10 mouse cellular contexts compared by ENCODE assay signal in genomic region chr11:69371601-69372000, GRCm38 (mm10). TPM values are rescaled to one million over a fixed set of nuclear protein-coding genes. Genes with fewer than 3 reads are reported as not detected.
DNase-seq lines count a peak whose midpoint lies in the region; ATAC-seq lines count a peak whose summit lies in the region.
"Had no signal": no experiment of that assay in that cellular context is flagged by ENCODE, and none has a peak within 500 bp of the region (broad histone marks: within the 10 kb centered on the region; RNA-seq: fewer than 3 reads in every experiment).

No protein-coding gene starts in this region.

- 32% methylated on average over 12 of the region's 12 CpGs for WGBS in kidney, embryonic 15.5 days
- 26% methylated on average over 12 of the region's 12 CpGs for WGBS in hindbrain, embryonic 14.5 days
- 22% methylated on average over 12 of the region's 12 CpGs for WGBS in midbrain, embryonic 15.5 days

- peaks cover 38% of the 10 kb centered on the region for H3K36me3 ChIP-seq in kidney, embryonic 15.5 days
- H3K36me3 ChIP-seq in hindbrain, embryonic 14.5 days (replicated peaks; ENCODE audit: control insufficient read depth, insufficient read depth) = no peaks in the 10 kb centered on the region; the same call in 1 of the 2 replicates
- H3K36me3 ChIP-seq in midbrain, embryonic 15.5 days (replicated peaks) = no peaks in the 10 kb centered on the region

- H3K9me3 ChIP-seq in kidney, embryonic 15.5 days (replicated peaks) = no peaks in the 10 kb centered on the region
- no peaks in the 10 kb centered on the region for H3K9me3 ChIP-seq in hindbrain, embryonic 14.5 days (ENCODE audit: control insufficient read depth, low read length)
- H3K9me3 ChIP-seq in midbrain, embryonic 15.5 days = no peaks in the 10 kb centered on the region

- DNase-seq in kidney, adult 18-20 months = no peak
- DNase-seq in embryo, embryonic 9.5 days (ENCODE audit: extremely low spot score) = peak; percentile 40
- no peak for DNase-seq in hindbrain, embryonic 14.5 days (ENCODE audit: low spot score)
- no peak for DNase-seq in thymus, postnatal 10 days (ENCODE audit: low spot score in 2 of 2)
- DNase-seq in urinary bladder, postnatal 4 days (ENCODE audit: low spot score in 2 of 2) = no peak
- DNase-seq in gastrocnemius, adult 8-10 months (ENCODE audit: low spot score in 2 of 2) = no peak
- DNase-seq: lung, adult 2 months had no signal

- H3K4me3 ChIP-seq in kidney, embryonic 15.5 days (replicated peaks) = peak overlapping the region; percentile 27
- no peak overlapping the region for H3K4me3 ChIP-seq in hindbrain, embryonic 14.5 days (replicated peaks; ENCODE audit: low read length)
- peak overlapping the region; percentile 8; the same call in 1 of the 2 replicates for H3K4me3 ChIP-seq in midbrain, embryonic 15.5 days

- peak overlapping the region; percentile 90 for H3K27ac ChIP-seq in kidney, embryonic 15.5 days
- H3K27ac ChIP-seq in hindbrain, embryonic 14.5 days = peak overlapping the region; percentile 81
- H3K27ac ChIP-seq in midbrain, embryonic 15.5 days = peak overlapping the region; percentile 74

- no peak overlapping the region for H3K9ac ChIP-seq in kidney, embryonic 15.5 days
- H3K9ac ChIP-seq in hindbrain, embryonic 14.5 days = peak overlapping the region; percentile 10; the same call in 1 of the 2 replicates
- H3K9ac ChIP-seq in midbrain, embryonic 15.5 days = peak overlapping the region; percentile 10; the same call in 1 of the 2 replicates

- ATAC-seq in kidney, embryonic 15.5 days (replicated peaks; ENCODE audit: low FRiP score) = no peak
- no peak for ATAC-seq in hindbrain, embryonic 14.5 days (ENCODE audit: low FRiP score)
- no peak; the same call in 1 of the 2 replicates for ATAC-seq in midbrain, embryonic 15.5 days (replicated peaks)

- H3K27me3 ChIP-seq in kidney, embryonic 15.5 days = no peaks in the 10 kb centered on the region
- H3K27me3 ChIP-seq in hindbrain, embryonic 14.5 days (ENCODE audit: control insufficient read depth, insufficient read depth, low read length) = no peaks in the 10 kb centered on the region
- no peaks in the 10 kb centered on the region for H3K27me3 ChIP-seq in midbrain, embryonic 15.5 days (replicated peaks)

- peaks cover 42% of the 10 kb centered on the region for H3K4me1 ChIP-seq in kidney, embryonic 15.5 days
- H3K4me1 ChIP-seq in hindbrain, embryonic 14.5 days (replicated peaks; ENCODE audit: control insufficient read depth, insufficient read depth, low read length) = peaks cover 25% of the 10 kb centered on the region
- peaks cover 41% of the 10 kb centered on the region for H3K4me1 ChIP-seq in midbrain, embryonic 15.5 days

- H3K4me2 ChIP-seq in kidney, embryonic 15.5 days = peak overlapping the region; percentile 48
- H3K4me2 ChIP-seq in hindbrain, embryonic 14.5 days (replicated peaks) = peak overlapping the region; percentile 31
- peak overlapping the region; percentile 36 for H3K4me2 ChIP-seq in midbrain, embryonic 15.5 days

RNA-seq across cellular contexts. Expression of gene Chd3, which starts 2.4 kb away (rescaled TPM):
- polyA plus RNA-seq in kidney, embryonic 15.5 days (2015; fragmentation: Nextera tagmentation; extraction: Ambion mirVana) = 54.8 and 62.8 TPM in 2 replicates
- polyA plus RNA-seq in hindbrain, embryonic 14.5 days (2014; fragmentation: Nextera tagmentation; extraction: Ambion mirVana) = 67.5 and 76.6 TPM in 2 replicates
- 98.2 and 102 TPM in 2 replicates for polyA plus RNA-seq in midbrain, embryonic 15.5 days (2015; fragmentation: Nextera tagmentation; extraction: Ambion mirVana)
- total RNA-seq in gastrocnemius, adult 8-10 months (2022) = 1 to 10 TPM; 4.2 to 9.0 (median 5.5) TPM

RNA-seq across cellular contexts. Expression of gene Naa38, which starts 23.7 kb away (rescaled TPM):
- polyA plus RNA-seq in kidney, embryonic 15.5 days (2015; fragmentation: Nextera tagmentation; extraction: Ambion mirVana) = 153 and 155 TPM in 2 replicates
- polyA plus RNA-seq in hindbrain, embryonic 14.5 days (2014; fragmentation: Nextera tagmentation; extraction: Ambion mirVana) = 117 and 130 TPM in 2 replicates
- 96.8 and 101 TPM in 2 replicates for polyA plus RNA-seq in midbrain, embryonic 15.5 days (2015; fragmentation: Nextera tagmentation; extraction: Ambion mirVana)
- total RNA-seq in gastrocnemius, adult 8-10 months (2022) = 10 to 100 TPM; 73.2 to 78.1 (median 75.7) TPM

RNA-seq across cellular contexts. Expression of gene Cyb5d1, which starts 23.8 kb away (rescaled TPM):
- 30.2 and 30.5 TPM in 2 replicates for polyA plus RNA-seq in kidney, embryonic 15.5 days (2015; fragmentation: Nextera tagmentation; extraction: Ambion mirVana)
- polyA plus RNA-seq in hindbrain, embryonic 14.5 days (2014; fragmentation: Nextera tagmentation; extraction: Ambion mirVana) = 23.9 and 26.7 TPM in 2 replicates
- 32.7 and 33.5 TPM in 2 replicates for polyA plus RNA-seq in midbrain, embryonic 15.5 days (2015; fragmentation: Nextera tagmentation; extraction: Ambion mirVana)
- 10 to 100 TPM; 33.2 to 38.0 (median 36.7) TPM for total RNA-seq in gastrocnemius, adult 8-10 months (2022)

RNA-seq across cellular contexts. Expression of gene Tmem88, which starts 26.4 kb away (rescaled TPM):
- polyA plus RNA-seq in kidney, embryonic 15.5 days (2015; fragmentation: Nextera tagmentation; extraction: Ambion mirVana) = 41.9 and 44.3 TPM in 2 replicates
- polyA plus RNA-seq in hindbrain, embryonic 14.5 days (2014; fragmentation: Nextera tagmentation; extraction: Ambion mirVana) = 5.4 and 7.7 TPM in 2 replicates
- 6.5 and 7.0 TPM in 2 replicates for polyA plus RNA-seq in midbrain, embryonic 15.5 days (2015; fragmentation: Nextera tagmentation; extraction: Ambion mirVana)
- total RNA-seq in gastrocnemius, adult 8-10 months (2022) = 1 to 10 TPM; 4.1 to 4.6 (median 4.1) TPM
- total RNA-seq: granulocyte monocyte progenitor cell, adult 5-6 weeks had no signal

RNA-seq across cellular contexts. Expression of gene Rnf227, which starts 31.3 kb away (rescaled TPM):
- 16.6 and 17.1 TPM in 2 replicates for polyA plus RNA-seq in kidney, embryonic 15.5 days (2015; fragmentation: Nextera tagmentation; extraction: Ambion mirVana)
- 224 and 231 TPM in 2 replicates for polyA plus RNA-seq in hindbrain, embryonic 14.5 days (2014; fragmentation: Nextera tagmentation; extraction: Ambion mirVana)
- 278 and 308 TPM in 2 replicates for polyA plus RNA-seq in midbrain, embryonic 15.5 days (2015; fragmentation: Nextera tagmentation; extraction: Ambion mirVana)
- under 1 TPM in 1 of 4 experiments, not detected in 3; 0.22 TPM for total RNA-seq in gastrocnemius, adult 8-10 months (2022)
